Mouse (Mus musculus) thymus, postnatal 25 days (tissue): ENCODE measurements around the gene Cwc15.
"Not testable (repeated sequence)": the region's sequence is repeated elsewhere in the genome, so short reads cannot be mapped to it uniquely, and the experiment has no call there.

ENCODE experiments used
- DNase-seq: peaks from one replicate; pipeline ENCODE4 v3.0.0; 2022

Gene Cwc15

GRCm38 (mm10) chr9:14500023-14500915 is at the start of gene Cwc15, which contains the start of gene Kdm4d:
Gene Cwc15, plus strand, starts transcription at chr9:14500617.
Gene Kdm4d, minus strand, starts transcription at chr9:14500482.
- peak; percentile 95 for DNase-seq

- not testable (repeated sequence) for DNase-seq
These were observed 49.3 kb upstream of the Cwc15 start for GRCm38 (mm10) chr9:14451120-14451519.

- no peak for DNase-seq
These were observed 44.1 kb upstream of the Cwc15 start for GRCm38 (mm10) chr9:14456320-14456719.

- not testable (repeated sequence) for DNase-seq
These were observed 37.9 kb upstream of the Cwc15 start for GRCm38 (mm10) chr9:14462536-14462935.

GRCm38 (mm10) chr9:14463668-14464067 is 36.7 kb upstream of the Cwc15 start:
- not testable (repeated sequence) for DNase-seq

- peak; percentile 16 for DNase-seq
These were observed 1.3 kb upstream of the Cwc15 start for GRCm38 (mm10) chr9:14498896-14499705.

- no peak for DNase-seq
These were observed 553 bp downstream of the Cwc15 start for GRCm38 (mm10) chr9:14500916-14501424.

- DNase-seq = no peak
These were observed 12.4 kb downstream of the Cwc15 start for GRCm38 (mm10) chr9:14512633-14513445.

GRCm38 (mm10) chr9:14517296-14517695 is 16.9 kb downstream of the Cwc15 start:
- no peak for DNase-seq

GRCm38 (mm10) chr9:14518105-14518504 is 17.7 kb downstream of the Cwc15 start:
- DNase-seq = no peak

GRCm38 (mm10) chr9:14520971-14521670 is 20.7 kb downstream of the Cwc15 start:
- DNase-seq = no peak

GRCm38 (mm10) chr9:14521695-14522094 is 21.3 kb downstream of the Cwc15 start:
- no peak for DNase-seq

GRCm38 (mm10) chr9:14523408-14524043 is 23.1 kb downstream of the Cwc15 start:
- peak; percentile 73 for DNase-seq

- no peak for DNase-seq
These were observed 29.6 kb downstream of the Cwc15 start for GRCm38 (mm10) chr9:14530004-14530403.

GRCm38 (mm10) chr9:14532283-14532682 is 31.9 kb downstream of the Cwc15 start:
- no peak for DNase-seq

- no peak for DNase-seq
These were observed 33.2 kb downstream of the Cwc15 start for GRCm38 (mm10) chr9:14533659-14534058.

GRCm38 (mm10) chr9:14534833-14535456 is 34.5 kb downstream of the Cwc15 start:
- DNase-seq = no peak

- DNase-seq = no peak
These were observed 43.8 kb downstream of the Cwc15 start for GRCm38 (mm10) chr9:14544034-14544757.

GRCm38 (mm10) chr9:14547584-14548365 is 47.4 kb downstream of the Cwc15 start:
- peak; percentile 39 for DNase-seq
